Mouse (Mus musculus) embryonic facial prominence, embryonic 14.5 days (tissue): ENCODE results near the gene Ogn. TPM values are rescaled to one million over a fixed set of nuclear protein-coding genes. Genes with fewer than 3 reads are reported as not detected.

Experiments used
- ATAC-seq: fragments of 200-750 bp; cut with Nextera tagmentation; 2 replicates; pipeline ENCODE4 v1.8.0; 2017; ENCODE audit warnings: low read depth, moderate number of reproducible peaks, moderate TSS enrichment
- DNase-seq: peaks from one replicate; pipeline ENCODE4 v3.0.0-alpha.2; 2015; ENCODE audit warnings: low spot score
- H3K27ac ChIP-seq: fragments of 300-500 bp; sonication (generic); replicated peaks from 2 replicates; pipeline ENCODE4 v1.5.1; 2014; ENCODE audit warnings: low read depth, mild to moderate bottlenecking, low read length, moderate library complexity
- H3K27me3 ChIP-seq: fragments of 300-500 bp; sonication (generic); replicated peaks from 2 replicates; pipeline ENCODE4 v1.6.1; 2014; ENCODE audit warnings: low read length; ENCODE audit not compliant: control insufficient read depth, insufficient read depth
- H3K36me3 ChIP-seq: fragments of 300-500 bp; sonication (generic); 2 replicates; pipeline ENCODE4 v1.6.1; 2014; ENCODE audit warnings: low read length, mixed read lengths; ENCODE audit not compliant: control insufficient read depth, insufficient read depth
- H3K4me1 ChIP-seq: fragments of 300-500 bp; sonication (generic); 2 replicates; pipeline ENCODE4 v1.6.1; 2014; ENCODE audit warnings: antibody characterized with exemption, low read length; ENCODE audit not compliant: control insufficient read depth, insufficient read depth
- H3K4me2 ChIP-seq: fragments of 300-500 bp; sonication (generic); 2 replicates; pipeline ENCODE4 v1.6.1; 2014; ENCODE audit warnings: low read depth, mild to moderate bottlenecking, low read length, moderate library complexity, mixed read lengths
- H3K4me3 ChIP-seq: fragments of 300-500 bp; sonication (generic); 2 replicates; pipeline ENCODE4 v1.5.1; 2014; ENCODE audit warnings: low read depth, mild to moderate bottlenecking, low read length
- H3K9ac ChIP-seq: fragments of 300-500 bp; sonication (generic); 2 replicates; pipeline ENCODE4 v1.6.1; 2014; ENCODE audit warnings: low read depth, mild to moderate bottlenecking, low read length, moderate library complexity, mixed read lengths
- H3K9me3 ChIP-seq: fragments of 300-500 bp; sonication (generic); 2 replicates; pipeline ENCODE4 v1.6.1; 2016; ENCODE audit warnings: low read length; ENCODE audit not compliant: control insufficient read depth
- WGBS: fragments of 180-500 bp; shearing (Covaris S2); extraction: QIAGEN DNeasy Blood & Tissue Kit; methylation state at CpG from one replicate; pipeline ENCODE4 v1.1.7; 2014; 5-methylcytosine and 5-hydroxymethylcytosine counted together
- polyA plus RNA-seq: library from polyadenylated mRNA; unstranded; fragments of >200 nt; fragmentation: Nextera tagmentation; extraction: Ambion mirVana; gene quantifications from 2 replicates; pipeline ENCODE4 v1.2.1, GENCODE M21; 2014

Ogn gene
- polyA plus RNA-seq, 1 experiment from 2014 or later: 318 TPM

GRCm38 (mm10) chr13:49651781-49652351 lies 44.0 kb downstream of the Ogn start:
- peak overlapping the region; percentile 89 for H3K4me2 ChIP-seq
- no peak overlapping the region for H3K27ac ChIP-seq
- no peaks in the 10 kb centered on the region for H3K27me3 ChIP-seq
- H3K36me3 ChIP-seq: 0 out of 2 replicates have a peak, but pooled peaks cover 2% of the 10 kb centered on the region
- H3K9me3 ChIP-seq: no peaks in the 10 kb centered on the region
- WGBS: 2% methylated on average over 4 of the region's 4 CpGs
- ATAC-seq: no peak
- no peak for DNase-seq
- peak overlapping the region; percentile 63 for H3K4me3 ChIP-seq
- H3K4me1 ChIP-seq: peaks cover 13% of the 10 kb centered on the region; the same call in 1 of the 2 replicates
- peak overlapping the region; percentile 67 for H3K9ac ChIP-seq

GRCm38 (mm10) chr13:49652481-49653179 lies 44.8 kb downstream of the Ogn start, which contains the start of the genes Cenpp and Nol8:
TSS of gene Cenpp (minus strand) at chr13:49652785.
TSS of gene Nol8 (plus strand) at chr13:49653078.
- Histone ChIP-seq H3K9me3 (no peaks in the 10 kb centered on the region), H3K4me1 (peaks cover 13% of the 10 kb centered on the region; the same call in 1 of the 2 replicates), H3K4me2 (peak within 1 kb of the TSS; percentile 89), H3K27me3 (no peaks in the 10 kb centered on the region), H3K36me3 (0 out of 2 replicates have a peak, but pooled peaks cover 5% of the 10 kb centered on the region), H3K4me3 (peak within 1 kb of the TSS; percentile 63), H3K27ac (no peak within 1 kb of the TSS; the same call in 1 of the 2 replicates), H3K9ac (peak within 1 kb of the TSS; percentile 67)
- WGBS: 0% methylated on average over 35 of the region's 68 CpGs
- ATAC-seq (peak; percentile 99), DNase-seq (peak; percentile 99)

DNA sequence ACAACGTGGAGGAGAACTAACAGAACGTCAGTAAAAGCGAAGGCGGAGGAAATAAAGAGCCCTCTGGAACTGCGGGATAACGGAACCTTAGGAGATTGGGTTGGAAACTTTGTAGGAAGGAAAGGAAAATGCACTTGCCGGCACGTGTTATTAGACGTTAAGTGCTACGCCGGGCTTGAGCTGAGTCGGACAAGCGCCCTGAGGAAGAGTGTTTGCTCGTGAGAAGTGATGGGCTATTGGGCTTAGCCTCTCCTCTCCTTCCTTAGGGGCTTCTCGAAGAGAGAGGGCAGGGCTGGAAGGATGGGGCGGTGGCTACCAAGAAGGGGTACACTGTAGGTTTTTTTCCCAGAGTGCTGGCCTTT lies 45.3 kb downstream of the Ogn start:
- Histone ChIP-seq H3K4me1 (peaks cover 13% of the 10 kb centered on the region; the same call in 1 of the 2 replicates), H3K36me3 (0 out of 2 replicates have a peak, but pooled peaks cover 5% of the 10 kb centered on the region), H3K27ac (no peak overlapping the region), H3K9ac (peak overlapping the region; percentile 63), H3K4me2 (peak overlapping the region; percentile 89), H3K9me3 (no peaks in the 10 kb centered on the region), H3K27me3 (no peaks in the 10 kb centered on the region), H3K4me3 (peak overlapping the region; percentile 63)
- DNase-seq (peak; percentile 80), ATAC-seq (peak; percentile 78)
- under 1% methylated on average over 16 of the region's 16 CpGs for WGBS

Other genes with a start within 250 kb of the Ogn start
- gene Ippk, start 186.8 kb upstream of the Ogn start, polyA plus RNA-seq: 13.8 and 14.5 TPM in 2 replicates
- 0.81 and 0.97 TPM in 2 replicates for gene Tes3-ps, start 114.7 kb upstream of the Ogn start, polyA plus RNA-seq
- 1.7 TPM in 2 replicates for gene Ecm2, start 103.2 kb upstream of the Ogn start, polyA plus RNA-seq
- gene Aspn, start 63.6 kb upstream of the Ogn start, polyA plus RNA-seq: 200 and 243 TPM in 2 replicates
- 19.2 and 31.9 TPM in 2 replicates for gene Omd, start 25.6 kb upstream of the Ogn start, polyA plus RNA-seq
- gene Cenpp, start 44.7 kb downstream of the Ogn start, polyA plus RNA-seq: 22.3 and 24.0 TPM in 2 replicates
- 14.1 and 14.5 TPM in 2 replicates for gene Nol8, start 45.0 kb downstream of the Ogn start, polyA plus RNA-seq
- gene Iars, start 74.1 kb downstream of the Ogn start, polyA plus RNA-seq: 67.0 and 75.0 TPM in 2 replicates
- gene Gm30302, start 191.0 kb downstream of the Ogn start, polyA plus RNA-seq: not detected in 2 replicates